Mouse (Mus musculus) lung, embryonic 16.5 days (tissue): ENCODE results near the gene Mthfd1. TPM values are rescaled to one million over a fixed set of nuclear protein-coding genes. Genes with fewer than 3 reads are reported as not detected.
A peak's percentile ranks its signal among the peaks of the same experiment; 100 is the strongest.
"Not testable (repeated sequence)": the region's sequence is repeated elsewhere in the genome, so short reads cannot be mapped to it uniquely, and the experiment has no call there.

Source experiments
- ATAC-seq: fragments of 200-750 bp; cut with Nextera tagmentation; 2 replicates; pipeline ENCODE4 v1.8.0; 2017; ENCODE audit warnings: low read depth, mild to moderate bottlenecking, moderate library complexity
- H3K27ac ChIP-seq: fragments of 300-500 bp; sonication (generic); 2 replicates; pipeline ENCODE4 v1.5.1; 2014; ENCODE audit warnings: mild to moderate bottlenecking, control low read depth, low read length
- H3K27me3 ChIP-seq: fragments of 300-500 bp; sonication (generic); 2 replicates; pipeline ENCODE4 v1.6.1; 2014; ENCODE audit warnings: low read depth, low read length, mixed read lengths; ENCODE audit not compliant: control insufficient read depth, insufficient read depth
- H3K36me3 ChIP-seq: fragments of 300-500 bp; sonication (generic); 2 replicates; pipeline ENCODE4 v1.6.1; 2014; ENCODE audit warnings: low read length; ENCODE audit not compliant: control insufficient read depth, insufficient read depth
- H3K4me1 ChIP-seq: fragments of 300-500 bp; sonication (generic); replicated peaks from 2 replicates; pipeline ENCODE4 v1.6.1; 2014; ENCODE audit warnings: low read length, mixed read lengths; ENCODE audit not compliant: control insufficient read depth, insufficient read depth
- H3K4me2 ChIP-seq: fragments of 300-500 bp; sonication (generic); 2 replicates; pipeline ENCODE4 v1.6.1; 2014; ENCODE audit warnings: low read depth, low read length, control low read depth
- H3K4me3 ChIP-seq: fragments of 300-500 bp; sonication (generic); 2 replicates; pipeline ENCODE4 v1.5.1; 2014; ENCODE audit warnings: mild to moderate bottlenecking, low read length, control low read depth
- H3K9ac ChIP-seq: fragments of 300-500 bp; sonication (generic); 2 replicates; pipeline ENCODE4 v1.6.1; 2014; ENCODE audit warnings: low read length, control low read depth
- H3K9me3 ChIP-seq: fragments of 300-500 bp; sonication (generic); 2 replicates; pipeline ENCODE4 v1.6.1; 2016; ENCODE audit warnings: low read length; ENCODE audit not compliant: control insufficient read depth
- WGBS: fragments of 180-500 bp; shearing (Covaris S2); extraction: QIAGEN DNeasy Blood & Tissue Kit; methylation state at CpG from one replicate; pipeline ENCODE4 v1.1.7; 2014; 5-methylcytosine and 5-hydroxymethylcytosine counted together
- polyA plus RNA-seq: library from polyadenylated mRNA; unstranded; fragments of >200 nt; fragmentation: Nextera tagmentation; extraction: Ambion mirVana; gene quantifications from 2 replicates; pipeline ENCODE4 v1.2.1, GENCODE M21; 2015

Gene Mthfd1
- 92.9 and 93.2 TPM in 2 replicates for polyA plus RNA-seq

DNA sequence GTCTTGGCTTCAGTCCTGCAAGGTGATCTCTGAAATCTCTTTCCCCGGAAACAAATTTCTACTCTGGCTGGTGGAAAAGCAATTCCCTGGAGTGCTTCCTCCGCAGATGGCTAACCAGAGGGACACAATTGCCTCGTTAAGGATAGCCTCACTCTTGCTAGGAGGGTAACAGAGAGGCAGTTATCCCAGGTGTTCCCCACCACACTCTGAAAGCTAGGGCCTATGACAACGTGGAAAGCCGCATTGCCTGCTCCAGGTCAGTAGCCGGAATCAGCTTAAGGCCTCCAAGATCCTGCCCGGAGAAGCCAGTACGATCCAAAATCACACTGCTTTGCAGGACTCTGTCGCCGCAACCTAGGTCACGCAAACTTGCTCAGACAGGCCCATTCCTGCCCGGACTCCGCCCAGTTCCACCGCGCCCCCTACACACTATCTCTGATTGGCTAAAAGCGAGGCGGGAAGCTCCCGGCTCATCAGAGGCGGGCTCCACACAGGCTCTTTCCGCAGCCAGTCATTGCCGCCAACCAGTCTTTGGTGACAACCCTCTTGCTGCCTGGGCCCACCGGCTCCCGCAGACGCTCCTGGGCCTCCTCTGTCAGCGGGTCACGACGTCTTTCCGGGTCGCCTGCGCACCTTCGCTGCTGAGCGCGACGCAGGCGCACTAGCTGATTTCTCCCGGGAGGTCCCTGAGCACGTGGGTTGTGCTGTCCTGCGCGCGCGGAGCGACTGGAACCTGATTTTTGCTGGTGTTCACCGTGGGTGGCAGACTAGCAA, at the start of gene Mthfd1:
Gene Mthfd1 (plus strand): TSS at position 574 of the 774 bp plus-strand sequence.
- peak; percentile 99 for ATAC-seq
- H3K36me3 ChIP-seq: no peaks in the 10 kb centered on the region
- no peaks in the 10 kb centered on the region for H3K27me3 ChIP-seq
- peak within 1 kb of the TSS; percentile 80 for H3K4me3 ChIP-seq
- WGBS: 1% methylated on average over 43 of the region's 43 CpGs
- H3K4me1 ChIP-seq: peaks cover 13% of the 10 kb centered on the region
- peak within 1 kb of the TSS; percentile 96 for H3K4me2 ChIP-seq
- H3K9me3 ChIP-seq: no peaks in the 10 kb centered on the region
- peak within 1 kb of the TSS; percentile 76 for H3K9ac ChIP-seq
- peak within 1 kb of the TSS; percentile 77 for H3K27ac ChIP-seq

DNA sequence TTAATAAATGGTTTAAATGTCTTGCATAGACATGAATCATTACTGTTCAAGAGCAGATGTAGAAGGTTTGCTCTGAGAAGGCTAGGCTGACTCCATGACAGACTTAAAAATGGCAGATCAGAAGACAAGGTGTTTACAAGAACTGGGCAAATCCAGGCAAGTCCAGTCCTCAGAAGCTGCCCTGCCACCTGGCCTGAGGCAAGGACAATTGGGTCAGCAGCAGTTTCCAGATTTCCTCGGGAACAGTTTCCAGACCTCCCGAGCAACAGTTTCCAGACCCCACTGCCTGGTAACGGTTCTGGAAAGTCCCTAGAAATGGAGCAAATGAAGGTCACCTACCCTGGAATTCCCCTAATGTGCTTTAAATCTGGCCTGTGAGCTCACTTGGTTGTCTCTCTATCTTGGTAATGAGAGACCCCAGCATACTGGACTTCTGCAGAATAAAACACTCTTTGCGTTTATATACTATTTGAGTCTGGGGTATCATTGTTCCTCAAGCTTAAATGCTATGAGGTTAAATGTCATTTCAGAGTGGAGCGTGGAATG, 45.6 kb upstream of the Mthfd1 start:
- WGBS: 86% methylated on average over 5 of the region's 5 CpGs
- Histone ChIP-seq H3K9me3 (no peaks in the 10 kb centered on the region; the same call in 1 of the 2 replicates), H3K4me3 (no peak overlapping the region), H3K9ac (no peak overlapping the region), H3K27ac (no peak overlapping the region), H3K27me3 (no peaks in the 10 kb centered on the region), H3K36me3 (no peaks in the 10 kb centered on the region), H3K4me2 (no peak overlapping the region), H3K4me1 (no peaks in the 10 kb centered on the region)
- ATAC-seq: no peak

DNA sequence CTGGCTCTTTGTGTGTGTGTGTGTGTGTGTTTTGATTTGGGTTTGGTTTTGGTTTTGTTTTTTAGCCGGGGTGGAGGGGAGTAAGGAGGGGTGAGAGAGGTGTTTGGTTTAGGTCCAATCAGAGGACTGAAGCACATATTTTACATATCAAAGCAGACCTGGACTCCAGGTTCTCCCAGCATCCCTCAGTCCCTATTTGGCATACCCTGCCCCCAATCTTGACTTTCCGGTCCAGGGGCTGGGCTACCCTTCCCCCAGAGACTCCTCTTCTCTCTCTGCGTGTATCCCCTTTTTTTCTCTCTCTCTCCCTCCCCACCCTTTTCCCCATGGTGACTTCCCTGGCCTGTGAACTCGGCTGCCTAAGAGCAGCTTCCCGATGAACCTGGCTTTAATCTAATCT, 40.0 kb upstream of the Mthfd1 start:
- Histone ChIP-seq H3K9me3 (no peaks in the 10 kb centered on the region), H3K36me3 (no peaks in the 10 kb centered on the region), H3K4me3 (no peak overlapping the region), H3K9ac (no peak overlapping the region), H3K4me1 (no peaks in the 10 kb centered on the region), H3K4me2 (no peak overlapping the region), H3K27ac (no peak overlapping the region), H3K27me3 (no peaks in the 10 kb centered on the region)
- 21% methylated on average over 5 of the region's 5 CpGs for WGBS
- ATAC-seq: no peak

DNA sequence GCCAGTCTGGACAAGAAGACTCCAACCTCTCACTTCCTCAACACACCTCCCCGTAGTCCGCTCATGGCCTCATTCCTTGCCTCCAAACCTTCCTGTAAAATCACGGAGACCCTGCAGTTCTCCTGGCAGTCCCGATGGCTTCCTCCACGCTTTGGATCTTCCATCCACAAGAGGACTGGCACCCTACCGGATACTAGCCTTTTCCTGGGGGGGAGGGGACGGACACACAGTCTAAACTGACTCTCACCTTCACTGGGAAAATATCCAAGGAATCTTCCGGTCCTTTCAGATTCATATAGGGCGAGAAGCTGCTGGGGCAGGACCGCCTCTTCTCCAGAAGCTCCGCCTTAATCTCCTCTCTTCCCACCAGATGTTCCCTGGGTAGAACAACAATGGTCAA, 38.4 kb upstream of the Mthfd1 start:
- H3K4me2 ChIP-seq: 0 out of 2 replicates have a peak overlapping the region, but pooled peaks have one; percentile 4
- no peaks in the 10 kb centered on the region for H3K27me3 ChIP-seq

DNA sequence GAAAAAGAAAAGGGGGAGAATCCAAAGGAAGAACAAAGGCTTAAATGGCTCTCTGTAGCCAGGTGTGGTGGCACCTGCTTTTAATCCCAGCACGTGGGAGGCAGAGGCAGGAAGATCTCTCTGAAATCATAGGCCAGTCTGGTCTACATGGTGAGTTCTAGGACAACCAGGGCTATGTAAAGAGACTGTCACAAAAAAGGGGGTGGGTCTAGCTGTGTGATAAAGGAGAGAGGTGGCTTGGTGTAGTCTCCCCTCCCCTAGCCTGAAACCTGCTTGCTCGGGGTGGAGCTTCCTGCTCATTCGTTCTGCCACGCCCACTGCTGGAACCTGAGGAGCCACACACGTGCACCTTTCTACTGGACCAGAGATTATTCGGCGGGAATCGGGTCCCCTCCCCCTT, 33.0 kb upstream of the Mthfd1 start:
- not testable (repeated sequence) for H3K36me3 ChIP-seq

More for the DNA sequence above, 38.4 kb upstream of the Mthfd1 start:
- Histone ChIP-seq H3K4me1 (no peaks in the 10 kb centered on the region), H3K9me3 (no peaks in the 10 kb centered on the region), H3K4me3 (no peak overlapping the region), H3K27ac (no peak overlapping the region), H3K9ac (no peak overlapping the region), H3K36me3 (no peaks in the 10 kb centered on the region)
- peak; percentile 34; the same call in 1 of the 2 replicates for ATAC-seq
- 60% methylated on average over 11 of the region's 11 CpGs for WGBS

DNA sequence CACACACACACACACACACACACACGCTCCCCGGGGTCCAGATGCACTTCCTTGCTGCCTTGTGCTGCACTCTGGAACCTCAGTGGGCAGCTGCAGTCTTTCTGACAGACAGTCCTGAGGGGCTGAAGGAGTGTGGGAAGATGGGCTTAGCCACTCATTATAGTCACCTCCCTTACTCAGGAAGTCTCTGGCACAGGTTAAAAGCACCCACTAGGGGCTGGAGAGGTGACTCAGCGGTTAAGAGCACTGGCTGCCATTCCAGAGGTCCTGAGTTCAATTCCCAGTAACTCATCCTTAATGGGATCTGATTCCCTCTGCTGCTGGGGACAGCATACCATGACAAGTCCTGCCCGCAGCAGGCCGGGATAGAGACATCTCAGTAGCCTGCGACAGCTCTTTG, 24.5 kb upstream of the Mthfd1 start:
- ATAC-seq: no peak
- H3K4me1 ChIP-seq: no peaks in the 10 kb centered on the region
- H3K9ac ChIP-seq: no peak overlapping the region
- H3K9me3 ChIP-seq: no peaks in the 10 kb centered on the region
- H3K36me3 ChIP-seq: no peaks in the 10 kb centered on the region
- 65% methylated on average over 6 of the region's 6 CpGs for WGBS
- no peak overlapping the region for H3K4me3 ChIP-seq
- no peak overlapping the region for H3K4me2 ChIP-seq
- H3K27me3 ChIP-seq: no peaks in the 10 kb centered on the region
- no peak overlapping the region for H3K27ac ChIP-seq

More for the DNA sequence above, 33.0 kb upstream of the Mthfd1 start:
- not testable (repeated sequence) for H3K9ac ChIP-seq, H3K4me1 ChIP-seq, H3K4me2 ChIP-seq, ATAC-seq, H3K27me3 ChIP-seq, H3K27ac ChIP-seq, H3K9me3 ChIP-seq, H3K4me3 ChIP-seq
- WGBS: 74% methylated on average over 2 of the region's 8 CpGs

DNA sequence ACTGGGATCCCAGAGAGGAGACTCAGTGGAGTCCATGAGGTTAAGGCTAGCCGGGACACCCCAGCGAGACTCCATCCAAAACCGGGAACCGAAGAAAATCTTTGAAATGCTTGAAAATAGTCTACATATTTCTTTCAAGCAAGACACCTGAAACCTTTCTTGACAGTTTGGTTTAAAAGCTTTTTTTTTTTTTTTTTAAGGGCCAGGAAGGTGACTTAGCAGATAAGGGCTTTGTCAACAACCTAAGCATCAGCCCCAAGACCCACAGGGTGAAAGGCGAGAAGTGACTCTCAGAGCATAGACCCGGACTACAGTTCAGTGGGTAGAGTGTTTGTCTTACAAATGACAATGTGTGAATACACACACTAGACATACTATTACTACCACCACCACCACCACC, 19.8 kb upstream of the Mthfd1 start:
- Histone ChIP-seq H3K36me3 (no peaks in the 10 kb centered on the region), H3K4me3 (no peak overlapping the region), H3K4me2 (no peak overlapping the region), H3K27ac (no peak overlapping the region), H3K9me3 (no peaks in the 10 kb centered on the region), H3K4me1 (no peaks in the 10 kb centered on the region), H3K27me3 (no peaks in the 10 kb centered on the region), H3K9ac (no peak overlapping the region)
- no peak for ATAC-seq
- WGBS: 66% methylated on average over 6 of the region's 6 CpGs

DNA sequence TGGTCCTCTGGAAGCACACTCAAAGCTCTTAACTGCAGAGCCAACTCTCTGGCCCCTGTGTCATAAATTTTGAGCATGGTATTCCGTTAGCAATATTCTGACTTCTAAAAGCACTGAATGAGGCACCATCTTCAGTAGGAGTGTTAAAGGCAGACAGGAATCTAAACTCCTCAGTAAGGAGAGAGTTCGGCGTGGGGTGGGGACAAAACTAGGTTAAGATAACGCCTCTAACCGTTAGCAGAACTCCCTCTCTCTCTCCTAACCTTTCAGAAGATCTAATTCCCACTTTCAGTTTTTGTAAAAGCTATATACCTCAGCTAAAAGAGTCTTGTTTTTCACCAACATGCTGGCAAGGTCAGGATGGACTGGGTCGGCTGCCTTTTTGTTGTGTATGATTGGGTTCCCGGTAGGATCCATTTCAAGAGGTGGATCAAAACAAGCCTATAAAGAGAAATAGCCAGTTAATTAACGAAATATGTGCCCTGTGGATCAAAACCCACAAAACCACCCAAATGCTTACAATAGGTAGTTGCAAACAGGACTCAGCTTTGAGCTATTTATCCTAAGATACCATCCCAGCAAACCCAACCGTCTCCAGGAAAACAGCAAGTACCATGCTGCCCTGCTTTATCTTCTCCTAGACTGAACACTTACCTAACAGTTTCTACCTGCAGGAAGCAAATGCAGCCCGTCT, 15.8 kb upstream of the Mthfd1 start:
- no peak overlapping the region for H3K4me3 ChIP-seq
- no peaks in the 10 kb centered on the region for H3K27me3 ChIP-seq
- H3K36me3 ChIP-seq: no peaks in the 10 kb centered on the region
- no peaks in the 10 kb centered on the region for H3K4me1 ChIP-seq
- H3K9me3 ChIP-seq: no peaks in the 10 kb centered on the region
- 67% methylated on average over 10 of the region's 10 CpGs for WGBS
- H3K4me2 ChIP-seq: no peak overlapping the region
- no peak overlapping the region for H3K27ac ChIP-seq
- ATAC-seq: no peak
- no peak overlapping the region for H3K9ac ChIP-seq

DNA sequence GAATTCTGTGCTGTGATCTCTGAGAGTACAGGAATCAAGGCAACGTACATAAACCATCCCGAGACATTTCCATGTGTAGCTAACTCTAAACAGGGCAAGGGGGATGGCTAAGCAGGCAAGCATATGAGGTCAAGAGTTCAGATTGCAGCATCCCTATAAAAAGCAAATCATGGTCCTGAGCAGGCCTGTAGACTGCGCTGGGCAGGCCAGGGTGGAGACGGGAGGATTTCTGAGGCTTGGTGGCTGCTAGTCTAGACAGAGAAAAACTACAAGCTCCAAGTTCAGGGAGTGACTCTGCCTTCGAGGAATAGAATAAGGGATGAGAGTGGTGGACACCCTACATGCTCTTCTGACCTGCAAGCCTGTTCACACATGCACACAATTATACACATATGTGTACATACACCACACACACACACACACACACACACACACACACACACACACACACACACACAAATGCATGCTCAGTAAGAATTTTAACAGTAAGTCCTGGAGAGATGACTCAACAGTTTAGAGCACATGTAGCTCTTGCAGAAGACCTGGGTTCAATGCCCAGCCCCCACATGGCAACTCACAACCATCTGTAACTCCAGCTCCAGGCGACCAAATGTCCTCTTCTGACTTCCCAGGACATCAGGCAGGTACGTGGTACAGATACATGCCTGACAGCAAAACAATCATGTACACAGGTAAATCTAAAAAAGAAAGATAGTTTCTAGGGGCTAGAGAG, 15.1 kb upstream of the Mthfd1 start:
- Histone ChIP-seq H3K9ac (no peak overlapping the region), H3K4me2 (no peak overlapping the region), H3K4me3 (no peak overlapping the region), H3K27me3 (no peaks in the 10 kb centered on the region), H3K4me1 (no peaks in the 10 kb centered on the region), H3K36me3 (no peaks in the 10 kb centered on the region), H3K27ac (no peak overlapping the region), H3K9me3 (no peaks in the 10 kb centered on the region)
- 63% methylated on average over 7 of the region's 7 CpGs for WGBS
- ATAC-seq: no peak
